Mouse (Mus musculus) thymus, postnatal 4 days (tissue): ENCODE measurements at regions not wholly inside any gene's neighbourhood (a gene's known extent, or its start where the extent isn't known, plus 50 kb on each side); places are given as distances from the start of the nearest gene placed in this dataset.
"Not testable (repeated sequence)": the region's sequence is repeated elsewhere in the genome, so short reads cannot be mapped to it uniquely, and the experiment has no call there.

Source experiments
- DNase-seq: peaks from one replicate; pipeline ENCODE4 v3.0.0; 2021

DNA sequence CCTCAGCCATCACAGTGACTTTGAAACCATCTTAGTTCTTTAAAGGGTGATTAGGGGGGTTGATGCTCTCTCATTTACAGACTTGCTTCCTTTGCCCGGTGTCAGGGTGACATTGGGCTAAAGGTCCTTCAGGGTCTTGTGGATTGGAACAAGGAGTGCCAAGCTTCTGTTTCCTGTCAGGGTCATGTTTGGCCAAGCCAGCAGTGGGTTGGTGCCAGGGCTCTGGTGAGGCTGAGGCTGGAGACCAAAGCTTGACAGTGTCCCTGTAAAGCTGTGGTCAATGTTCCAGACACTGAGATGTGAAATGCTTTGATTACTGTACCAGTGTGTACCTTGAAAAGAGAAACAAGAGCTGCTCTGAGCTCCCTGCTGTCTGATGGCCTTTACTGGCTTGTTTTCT, 150.8 kb upstream of the Fam3c start:
- DNase-seq = no peak

GRCm38 (mm10) chr6:22497306-22497705, 141.3 kb upstream of the Fam3c start:
- no peak for DNase-seq

DNA sequence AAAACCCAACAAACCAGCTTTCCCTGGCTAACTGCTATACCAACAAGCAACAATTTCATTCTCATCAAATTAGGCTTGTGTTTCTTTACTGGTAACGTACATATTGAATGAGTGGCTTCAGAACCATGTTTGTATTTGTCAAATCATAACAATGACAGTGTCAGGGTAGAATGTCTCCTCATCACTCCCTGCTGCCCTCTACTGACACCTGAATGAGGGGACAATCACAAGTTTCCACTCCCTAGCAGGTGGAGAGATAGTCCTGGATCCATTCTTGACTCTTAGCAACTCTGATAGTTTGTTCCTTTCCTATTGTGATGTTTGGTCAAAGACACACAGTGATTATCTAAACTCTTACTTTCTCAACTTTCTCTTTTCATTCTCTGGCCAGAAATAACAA, 140.4 kb upstream of the Fam3c start:
- peak; percentile 59 for DNase-seq

DNA sequence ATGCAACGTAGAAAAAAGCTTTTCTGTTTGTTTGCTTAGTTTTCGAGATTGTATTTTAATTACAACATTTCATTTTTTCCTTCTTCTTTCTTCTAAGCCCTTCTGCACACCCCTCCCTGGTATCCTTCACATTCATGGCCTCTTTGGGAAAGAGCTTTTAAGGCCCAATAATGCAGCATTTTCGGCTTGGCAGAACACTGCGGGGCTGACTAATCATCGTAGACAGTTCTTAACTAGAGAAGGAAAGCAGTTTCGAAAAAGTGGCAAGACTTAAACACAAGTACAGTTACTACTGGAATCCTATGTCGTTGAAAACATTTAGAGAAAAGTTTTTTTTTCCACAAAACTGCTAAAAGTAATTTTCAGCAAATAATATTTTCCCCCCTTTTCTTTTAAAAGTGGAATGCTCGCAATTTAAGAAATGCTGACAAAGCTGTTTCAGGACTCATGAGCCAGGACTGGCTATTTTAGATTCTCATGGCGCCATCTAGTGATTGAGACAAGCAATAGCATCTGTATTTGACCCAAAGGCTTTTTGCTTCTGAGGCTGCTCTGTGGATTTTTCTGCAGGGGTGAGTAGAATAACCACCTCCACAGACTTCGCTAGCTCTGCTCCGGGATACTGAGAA, 137.7 kb upstream of the Fam3c start:
- DNase-seq = no peak

DNA sequence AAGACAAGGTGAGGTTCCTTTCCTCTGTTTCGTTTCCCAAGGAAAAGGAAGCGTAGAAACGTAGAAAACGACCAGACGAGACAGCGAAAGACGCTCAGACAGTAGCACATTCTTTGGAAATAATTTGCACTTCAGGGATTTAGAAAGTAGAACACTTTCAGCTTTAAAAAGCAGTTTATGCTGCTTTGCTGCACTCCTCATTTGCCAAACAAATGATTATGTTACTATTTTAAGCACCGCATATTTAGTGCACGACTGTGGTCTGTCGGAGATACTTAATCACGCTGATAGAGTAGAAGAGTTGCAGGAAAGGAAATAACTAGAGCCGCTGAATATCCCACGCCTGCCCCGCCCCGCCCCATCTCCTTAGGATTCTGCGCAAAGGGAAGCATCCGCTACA, 136.9 kb upstream of the Fam3c start:
- no peak for DNase-seq

DNA sequence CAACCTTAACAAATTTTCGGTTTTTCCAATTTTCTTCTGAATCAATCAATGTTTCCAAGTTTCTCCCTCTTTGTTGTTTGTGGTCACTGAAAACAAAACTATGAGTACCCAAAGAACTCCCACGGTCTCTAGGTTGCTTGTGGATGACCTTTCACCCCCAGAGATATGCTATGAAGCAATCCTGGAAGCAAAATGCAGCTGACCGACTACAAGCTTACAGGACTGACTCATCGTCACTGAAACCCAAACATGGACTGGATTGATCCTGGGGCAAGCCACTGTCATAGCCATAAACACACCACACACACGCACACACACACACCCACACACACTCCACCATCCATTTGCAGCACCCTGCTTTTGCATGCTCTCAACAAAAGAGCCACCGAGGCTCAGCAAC, 134.7 kb upstream of the Fam3c start:
- DNase-seq = no peak

DNA sequence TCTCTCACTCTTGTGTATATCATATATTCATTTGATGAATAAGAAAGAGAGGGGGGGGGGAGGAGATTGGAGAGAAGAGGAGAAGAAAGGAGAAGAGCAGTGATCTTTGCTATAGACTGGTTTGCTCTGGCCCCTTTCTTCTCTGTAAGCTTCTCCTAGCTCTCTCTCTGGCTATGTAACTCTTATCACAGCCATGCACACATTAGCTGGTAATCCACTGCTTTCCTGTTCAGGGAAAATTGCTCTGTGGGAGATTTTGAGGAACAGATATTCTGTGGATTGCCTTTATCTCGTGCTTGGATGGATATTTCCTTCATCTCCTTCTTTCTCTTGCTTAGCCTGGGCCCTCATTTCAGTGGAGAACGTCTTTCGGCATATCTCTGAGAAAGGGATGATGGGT, 131.4 kb upstream of the Fam3c start:
- no peak for DNase-seq

GRCm38 (mm10) chr6:22485828-22486518, 129.9 kb upstream of the Fam3c start:
- no peak for DNase-seq

DNA sequence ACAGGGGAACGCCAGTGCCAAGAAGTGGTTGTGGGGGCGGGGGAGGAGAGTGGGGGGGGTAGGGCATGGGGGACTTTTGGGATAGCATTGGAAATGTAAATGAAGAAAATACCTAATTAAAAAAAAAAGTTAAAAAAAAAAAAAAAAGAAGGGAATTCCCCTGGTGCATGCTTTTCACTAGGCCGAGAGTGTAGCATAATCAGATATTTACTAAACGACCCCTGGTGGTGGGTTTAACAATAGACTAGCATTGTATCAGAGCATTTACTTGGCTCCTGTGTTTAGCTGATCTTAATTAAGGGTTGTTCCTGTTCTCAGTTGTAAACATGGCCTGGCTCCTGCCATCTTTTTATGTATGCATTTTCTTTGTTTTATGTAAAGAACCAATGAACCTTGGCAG, 126.2 kb upstream of the Fam3c start:
- DNase-seq = not testable (repeated sequence)

- DNase-seq = no peak
Measured at GRCm38 (mm10) chr6:22474604-22475003, 118.6 kb upstream of the Fam3c start.

DNA sequence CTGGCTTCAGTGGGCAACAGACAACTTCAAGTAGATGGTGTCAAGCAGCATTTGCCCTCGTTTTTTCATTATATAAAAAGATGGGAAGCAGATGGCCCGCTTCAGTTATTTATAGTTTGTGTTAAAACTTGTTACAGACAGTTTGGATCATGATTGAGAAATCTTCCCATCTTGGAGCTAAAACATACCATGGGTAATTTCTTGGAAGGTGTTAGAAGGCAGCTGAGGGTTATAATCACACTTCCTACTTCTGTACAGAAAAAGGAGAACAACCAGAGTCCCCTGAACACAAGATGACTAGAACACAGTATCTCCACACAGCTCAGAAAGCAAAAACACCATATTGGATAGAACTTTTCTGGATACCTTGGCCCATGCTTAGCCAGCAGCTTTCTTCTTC, 118.0 kb upstream of the Fam3c start:
- DNase-seq = no peak

DNA sequence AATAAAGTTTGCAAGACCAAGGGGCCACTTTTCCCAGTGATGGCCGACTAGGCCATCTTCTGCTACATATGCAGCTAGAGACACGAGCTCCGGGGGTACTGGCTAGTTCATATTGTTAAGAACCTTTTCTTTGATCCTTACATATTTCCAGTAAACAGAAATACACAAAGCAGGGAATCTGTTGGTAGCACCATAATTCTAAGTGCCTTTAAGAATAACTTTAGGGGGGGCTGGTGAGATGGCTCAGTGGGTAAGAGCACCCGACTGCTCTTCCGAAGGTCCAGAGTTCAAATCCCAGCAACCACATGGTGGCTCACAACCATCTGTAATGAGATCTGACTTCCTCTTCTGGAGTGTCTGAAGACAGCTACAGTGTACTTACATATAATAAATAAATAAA, 116.4 kb upstream of the Fam3c start:
- DNase-seq = not testable (repeated sequence)

- no peak for DNase-seq
Measured at GRCm38 (mm10) chr6:22467334-22467993, 111.4 kb upstream of the Fam3c start.

GRCm38 (mm10) chr6:22465926-22466325, 109.9 kb upstream of the Fam3c start:
- no peak for DNase-seq

GRCm38 (mm10) chr6:22459440-22460016, 103.5 kb upstream of the Fam3c start:
- no peak for DNase-seq

DNA sequence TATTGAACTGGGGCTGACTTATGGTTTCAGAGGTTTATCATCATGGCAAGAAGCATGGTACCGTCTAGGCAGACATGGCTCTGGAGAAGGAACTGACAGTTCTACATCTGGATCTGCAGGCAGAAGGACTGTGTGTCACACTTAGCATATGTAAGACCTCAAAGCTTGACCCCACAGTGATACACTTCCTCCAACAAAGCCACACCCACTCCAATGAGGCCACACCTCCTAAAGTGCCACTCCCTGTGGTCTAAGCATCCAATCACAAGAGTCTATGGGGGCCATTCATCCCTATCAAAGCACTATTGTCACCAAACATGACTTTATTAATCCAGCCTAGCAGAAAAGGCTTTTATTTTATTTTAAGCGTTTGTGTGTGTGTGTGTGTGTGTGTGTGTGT, 96.2 kb upstream of the Fam3c start:
- DNase-seq = no peak

DNA sequence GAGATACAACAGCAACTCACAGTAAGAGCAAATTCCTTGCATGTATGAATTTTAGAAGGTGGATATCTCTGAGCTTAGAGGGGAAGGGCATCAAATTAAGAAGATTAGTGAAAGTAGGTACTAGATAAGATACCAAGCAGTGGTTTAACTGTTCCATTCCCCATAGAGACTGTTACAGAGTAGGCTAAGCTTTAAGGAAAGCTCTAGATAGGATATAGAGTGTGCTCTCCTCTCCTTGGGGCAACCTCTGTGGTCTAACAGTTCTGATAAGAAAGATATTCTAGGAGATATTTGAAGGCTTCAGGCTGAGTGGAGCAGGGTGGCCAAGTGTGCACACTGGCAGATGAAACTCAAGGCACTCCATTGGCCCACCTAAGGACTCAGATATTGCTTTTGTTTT, 94.5 kb upstream of the Fam3c start:
- no peak for DNase-seq

DNA sequence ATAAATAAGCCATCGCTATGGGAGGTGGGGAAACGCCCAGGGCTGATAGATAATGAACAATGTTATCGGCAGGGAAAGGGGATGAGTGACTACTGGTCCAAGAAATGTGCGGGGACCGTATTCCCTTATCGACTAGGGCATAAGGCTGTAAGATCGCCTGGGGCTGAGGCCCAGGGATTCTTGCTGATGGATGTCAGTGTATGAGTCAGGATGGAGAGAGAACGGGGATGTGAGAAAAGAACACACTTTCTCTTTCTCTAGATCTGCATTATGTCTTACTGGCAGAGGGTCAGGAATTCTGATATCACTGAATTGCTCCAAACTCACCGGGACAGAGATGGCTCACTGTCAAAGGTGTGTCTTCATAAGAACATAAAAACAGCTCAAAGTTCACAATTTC, 92.9 kb upstream of the Fam3c start:
- no peak for DNase-seq

DNA sequence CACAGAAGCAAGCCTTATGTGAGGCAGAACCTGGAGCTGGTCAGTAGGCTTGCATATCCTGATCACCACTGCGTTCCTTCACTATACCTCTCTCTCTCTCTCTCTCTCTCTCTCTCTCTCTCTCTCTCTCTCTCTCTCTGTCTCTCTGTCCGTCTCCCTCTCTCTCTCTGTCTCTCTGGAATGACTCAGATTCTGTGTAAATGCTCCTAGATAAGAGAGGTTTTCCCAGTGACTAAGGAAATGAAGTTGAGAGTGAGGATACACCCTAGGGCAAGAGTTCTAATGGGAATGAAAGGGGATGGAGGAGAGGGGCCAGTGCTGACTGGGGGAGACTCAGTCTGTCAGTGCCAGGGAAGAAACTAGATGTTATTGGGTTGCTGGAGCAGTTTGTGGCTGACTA, 91.6 kb upstream of the Fam3c start:
- DNase-seq = no peak

DNA sequence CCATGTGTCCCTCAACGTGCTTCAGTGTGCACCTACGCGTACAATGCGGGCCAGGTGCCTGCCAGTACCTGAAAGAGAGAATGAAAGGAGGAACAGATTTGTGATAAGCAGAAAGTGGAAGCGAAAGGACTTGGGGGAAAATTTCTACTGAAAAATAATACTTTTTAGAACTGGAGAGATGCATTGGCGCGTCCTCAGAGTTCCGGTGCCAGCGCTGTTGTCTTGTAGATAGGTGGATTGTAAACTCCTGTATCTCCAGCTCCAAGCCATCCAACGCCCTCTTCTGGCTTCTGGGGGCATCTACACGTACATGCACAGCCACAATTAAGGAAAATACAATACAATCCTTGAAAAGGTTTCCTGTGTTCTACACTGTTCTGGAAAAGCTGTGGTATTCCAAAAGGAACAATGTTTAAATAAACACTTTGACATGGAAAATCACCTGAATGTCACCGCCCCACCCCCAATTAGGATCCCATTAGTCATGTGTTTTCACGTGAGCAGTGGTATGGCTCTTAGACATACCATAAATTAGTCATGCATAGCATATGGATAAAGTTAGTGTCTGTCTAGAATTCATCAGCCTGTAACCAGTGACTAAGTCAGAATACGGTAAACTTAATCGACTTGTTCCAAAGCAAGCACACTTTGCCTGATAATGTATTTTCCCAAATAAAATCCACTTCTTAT, 90.7 kb upstream of the Fam3c start:
- DNase-seq = peak; percentile 51

GRCm38 (mm10) chr6:22444856-22445255, 88.8 kb upstream of the Fam3c start:
- not testable (repeated sequence) for DNase-seq

DNA sequence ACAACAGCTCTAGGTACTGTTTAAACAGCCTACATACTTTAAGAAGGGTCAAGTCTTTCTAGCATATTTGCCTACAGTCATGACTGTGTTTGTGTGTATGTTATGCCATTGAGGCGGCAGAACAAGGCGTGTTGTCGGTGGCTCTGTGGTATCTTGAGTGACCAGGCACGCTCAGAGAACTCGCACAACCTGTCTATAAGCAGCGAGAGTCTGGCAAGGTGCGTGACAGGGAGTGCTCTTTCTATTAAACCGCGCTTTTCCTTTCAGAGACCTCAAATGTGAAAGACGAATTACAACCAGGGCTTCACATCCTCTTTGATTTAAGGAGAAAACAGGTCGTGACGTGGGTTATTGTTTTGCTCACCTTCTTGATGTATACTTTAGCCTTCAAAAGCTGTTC, 88.2 kb upstream of the Fam3c start:
- DNase-seq = no peak

DNA sequence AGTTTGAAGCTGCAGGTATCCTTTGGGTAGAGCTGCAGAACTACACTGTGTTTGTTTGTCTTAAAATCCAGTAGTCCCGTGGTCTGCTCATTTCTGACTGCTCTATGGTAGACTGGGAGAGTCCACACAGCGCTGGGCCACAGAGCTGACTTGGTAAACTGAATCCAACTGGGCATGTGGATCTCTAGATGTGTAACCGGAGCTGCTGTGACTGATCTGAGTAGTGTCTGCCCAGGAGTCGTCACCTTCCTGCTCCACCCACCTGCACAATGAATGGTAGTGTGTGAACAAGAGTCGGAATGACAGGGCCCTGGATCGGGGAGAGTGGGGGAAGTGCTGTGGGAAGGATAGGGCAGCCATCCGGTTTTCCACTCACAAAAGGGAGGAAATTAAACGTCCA, 87.5 kb upstream of the Fam3c start:
- no peak for DNase-seq

DNA sequence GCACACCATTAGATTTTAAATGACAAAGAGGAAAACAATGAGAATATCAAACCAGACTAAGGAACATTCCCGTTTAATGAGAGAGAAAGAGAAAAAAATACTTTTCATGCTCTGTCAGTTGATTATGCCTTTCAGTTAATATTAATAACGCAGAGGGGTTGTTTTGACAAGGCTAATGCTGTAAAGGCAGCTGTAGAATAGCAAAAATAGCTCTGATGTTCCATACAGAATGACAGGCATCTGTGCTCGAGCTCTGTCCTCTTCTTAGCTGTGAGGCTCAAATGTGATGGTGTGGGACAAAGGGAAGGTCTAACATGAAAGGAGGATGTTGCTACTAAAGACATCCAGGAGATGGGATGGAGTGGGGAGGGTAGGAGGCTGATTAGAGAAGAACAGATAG, 87.1 kb upstream of the Fam3c start:
- no peak for DNase-seq
